Mouse (Mus musculus): ENCODE results near the gene Rai2. TPM values are rescaled to one million over a fixed set of nuclear protein-coding genes. Genes with fewer than 3 reads are reported as not detected.

Rai2 gene
- polyA plus RNA-seq, 1 experiment from 2014 or later = 3.8 TPM

DNA sequence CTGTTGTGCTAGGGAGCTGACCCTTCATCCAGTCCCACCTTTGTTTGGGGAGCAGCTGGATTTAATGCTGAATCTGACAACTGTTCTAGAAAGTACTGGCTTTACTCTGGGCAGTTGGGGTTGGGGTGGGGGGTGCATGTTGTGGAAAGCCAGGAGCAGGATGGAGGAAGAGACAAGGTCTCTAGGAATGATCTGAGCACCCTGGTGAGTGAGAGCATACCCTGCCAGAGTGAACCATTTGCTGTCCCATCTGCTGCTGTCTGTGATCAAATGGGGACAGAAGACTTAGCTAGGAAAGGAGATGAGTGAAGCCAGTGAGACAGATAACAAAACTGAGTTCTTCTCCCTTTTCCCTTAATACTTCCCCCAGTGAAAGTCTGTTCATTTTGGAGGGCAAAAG, 13.2 kb downstream of the Rai2 start:
- no peak overlapping the region for H3K9ac ChIP-seq (ENCODE audit: low read length)
- ATAC-seq (ENCODE audit: low FRiP score) (no peak), DNase-seq (ENCODE audit: low spot score, missing footprints) (no peak)
- peaks cover 27% of the 10 kb centered on the region for H3K27me3 ChIP-seq (ENCODE audit: control insufficient read depth, insufficient read depth, low read length)
- H3K4me2 ChIP-seq = no peak overlapping the region
- H3K36me3 ChIP-seq (ENCODE audit: control insufficient read depth, insufficient read depth, low read length) = no peaks in the 10 kb centered on the region
- no peaks in the 10 kb centered on the region for H3K4me1 ChIP-seq (ENCODE audit: control insufficient read depth, insufficient read depth, low read length)
- no peak overlapping the region for H3K27ac ChIP-seq (ENCODE audit: low read depth, low read length)
- H3K4me3 ChIP-seq (ENCODE audit: low read depth, low read length) = no peak overlapping the region
- no peaks in the 10 kb centered on the region for H3K9me3 ChIP-seq (ENCODE audit: control insufficient read depth, low read length)

DNA sequence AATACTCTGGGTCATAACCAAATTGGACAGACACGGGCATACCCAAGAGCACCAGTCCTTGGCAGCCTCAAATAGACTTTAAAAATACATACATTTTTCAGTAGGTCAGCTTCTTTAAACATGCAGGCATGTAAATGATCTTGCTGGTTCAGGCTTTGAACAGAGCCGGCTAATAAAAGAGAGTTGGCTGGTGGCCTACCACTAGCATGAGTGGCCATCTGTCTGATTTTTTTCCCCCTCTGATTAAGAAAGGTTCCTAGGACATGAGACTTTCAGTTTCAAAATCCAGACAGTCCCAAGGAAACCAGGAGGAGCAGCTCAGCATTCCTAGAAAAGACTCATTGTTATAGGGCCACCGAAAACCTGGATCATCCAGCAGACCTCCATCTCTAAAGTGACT, 15.0 kb downstream of the Rai2 start:
- H3K27me3 ChIP-seq (ENCODE audit: control insufficient read depth, insufficient read depth, low read length) = peaks cover 25% of the 10 kb centered on the region
- no peaks in the 10 kb centered on the region for H3K36me3 ChIP-seq (ENCODE audit: control insufficient read depth, insufficient read depth, low read length)
- no peaks in the 10 kb centered on the region for H3K9me3 ChIP-seq (ENCODE audit: control insufficient read depth, low read length)
- no peak overlapping the region for H3K9ac ChIP-seq (ENCODE audit: low read length)
- H3K4me1 ChIP-seq (ENCODE audit: control insufficient read depth, insufficient read depth, low read length) = no peaks in the 10 kb centered on the region
- 88% methylated on average over 3 of the region's 3 CpGs for WGBS
- no peak overlapping the region for H3K4me3 ChIP-seq (ENCODE audit: low read depth, low read length)
- no peak for DNase-seq (ENCODE audit: low spot score, missing footprints)
- H3K27ac ChIP-seq (ENCODE audit: low read depth, low read length) = no peak overlapping the region
- no peak for ATAC-seq (ENCODE audit: low FRiP score)
- no peak overlapping the region for H3K4me2 ChIP-seq

DNA sequence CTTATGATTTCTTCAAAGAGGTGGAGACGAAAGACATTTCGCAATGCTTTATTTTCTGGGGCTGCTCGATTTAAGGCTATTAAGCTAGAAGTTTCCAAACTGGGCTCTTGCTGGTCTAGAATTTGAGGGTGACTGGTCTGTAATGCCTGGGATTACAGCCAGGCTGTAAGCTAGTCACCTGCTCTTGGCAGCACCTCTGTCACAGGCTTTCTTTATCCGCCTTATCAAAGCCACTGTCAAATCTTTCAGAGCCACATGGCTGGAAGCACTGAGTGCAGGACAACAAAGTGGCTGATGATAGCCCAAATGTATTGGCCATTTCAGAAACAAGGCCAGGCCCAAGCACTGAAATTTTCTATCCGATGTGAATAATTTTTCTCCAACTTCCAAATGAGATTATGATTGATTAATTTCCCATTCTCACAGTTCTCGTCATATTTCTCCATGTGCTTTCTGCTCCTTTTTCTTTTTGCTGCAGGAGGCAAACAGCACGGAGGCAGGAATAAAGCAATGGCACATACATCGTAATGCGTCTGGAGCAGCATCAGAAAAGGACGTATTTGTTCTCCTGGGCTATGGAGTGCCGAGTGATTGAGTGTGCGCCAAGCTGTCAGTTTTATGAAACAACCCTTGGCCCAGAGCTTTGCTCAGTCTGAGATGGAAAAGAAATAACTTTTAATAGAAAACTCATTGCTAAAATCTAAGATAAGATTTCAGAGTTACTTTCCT, 16.9 kb downstream of the Rai2 start:
- WGBS = 92% methylated on average over 12 of the region's 12 CpGs
- DNase-seq (ENCODE audit: low spot score, missing footprints) (no peak), ATAC-seq (ENCODE audit: low FRiP score) (no peak)
- no peaks in the 10 kb centered on the region for H3K4me1 ChIP-seq (ENCODE audit: control insufficient read depth, insufficient read depth, low read length)
- no peaks in the 10 kb centered on the region for H3K9me3 ChIP-seq (ENCODE audit: control insufficient read depth, low read length)
- H3K4me2 ChIP-seq = no peak overlapping the region
- H3K27ac ChIP-seq (ENCODE audit: low read depth, low read length) = no peak overlapping the region
- no peaks in the 10 kb centered on the region for H3K36me3 ChIP-seq (ENCODE audit: control insufficient read depth, insufficient read depth, low read length)
- H3K4me3 ChIP-seq (ENCODE audit: low read depth, low read length) = no peak overlapping the region
- peaks cover 22% of the 10 kb centered on the region for H3K27me3 ChIP-seq (ENCODE audit: control insufficient read depth, insufficient read depth, low read length)
- no peak overlapping the region for H3K9ac ChIP-seq (ENCODE audit: low read length)

- Histone ChIP-seq H3K27me3 (ENCODE audit: control insufficient read depth, insufficient read depth, low read length) (peaks cover 22% of the 10 kb centered on the region), H3K9ac (ENCODE audit: low read length) (no peak overlapping the region), H3K4me2 (no peak overlapping the region), H3K36me3 (ENCODE audit: control insufficient read depth, insufficient read depth, low read length) (no peaks in the 10 kb centered on the region), H3K9me3 (ENCODE audit: control insufficient read depth, low read length) (no peaks in the 10 kb centered on the region), H3K27ac (ENCODE audit: low read depth, low read length) (no peak overlapping the region), H3K4me3 (ENCODE audit: low read depth, low read length) (no peak overlapping the region), H3K4me1 (ENCODE audit: control insufficient read depth, insufficient read depth, low read length) (no peaks in the 10 kb centered on the region)
- WGBS = 89% methylated on average over 4 of the region's 4 CpGs
- DNase-seq (ENCODE audit: low spot score, missing footprints) (no peak), ATAC-seq (ENCODE audit: low FRiP score) (no peak)
These were observed 17.4 kb downstream of the Rai2 start for GRCm38 (mm10) chrX:161734310-161734676.

- H3K36me3 ChIP-seq (ENCODE audit: control insufficient read depth, insufficient read depth, low read length) = no peaks in the 10 kb centered on the region
- WGBS = 88% methylated on average over 1 of the region's 1 CpGs
- ATAC-seq (ENCODE audit: low FRiP score) = no peak
- DNase-seq (ENCODE audit: low spot score, missing footprints) = no peak
- no peak overlapping the region for H3K27ac ChIP-seq (ENCODE audit: low read depth, low read length)
- H3K9ac ChIP-seq (ENCODE audit: low read length) = no peak overlapping the region
- no peak overlapping the region for H3K4me2 ChIP-seq
- no peaks in the 10 kb centered on the region for H3K9me3 ChIP-seq (ENCODE audit: control insufficient read depth, low read length)
- no peaks in the 10 kb centered on the region for H3K4me1 ChIP-seq (ENCODE audit: control insufficient read depth, insufficient read depth, low read length)
- H3K4me3 ChIP-seq (ENCODE audit: low read depth, low read length) = no peak overlapping the region
- peaks cover 22% of the 10 kb centered on the region for H3K27me3 ChIP-seq (ENCODE audit: control insufficient read depth, insufficient read depth, low read length)
These were observed 22.5 kb downstream of the Rai2 start for GRCm38 (mm10) chrX:161739374-161739773.

- Histone ChIP-seq H3K27me3 (ENCODE audit: control insufficient read depth, insufficient read depth, low read length) (peaks cover 21% of the 10 kb centered on the region), H3K9me3 (ENCODE audit: control insufficient read depth, low read length) (no peaks in the 10 kb centered on the region), H3K4me1 (ENCODE audit: control insufficient read depth, insufficient read depth, low read length) (no peaks in the 10 kb centered on the region), H3K27ac (ENCODE audit: low read depth, low read length) (no peak overlapping the region), H3K9ac (ENCODE audit: low read length) (no peak overlapping the region), H3K4me2 (no peak overlapping the region), H3K36me3 (ENCODE audit: control insufficient read depth, insufficient read depth, low read length) (no peaks in the 10 kb centered on the region), H3K4me3 (ENCODE audit: low read depth, low read length) (no peak overlapping the region)
- ATAC-seq (ENCODE audit: low FRiP score) = no peak
- WGBS = 57% methylated on average over 3 of the region's 3 CpGs
- no peak for DNase-seq (ENCODE audit: low spot score, missing footprints)
These were observed 26.2 kb downstream of the Rai2 start for GRCm38 (mm10) chrX:161743080-161743479.

GRCm38 (mm10) chrX:161745296-161745695, 28.4 kb downstream of the Rai2 start:
- Histone ChIP-seq H3K9me3 (ENCODE audit: control insufficient read depth, low read length) (no peaks in the 10 kb centered on the region), H3K27me3 (ENCODE audit: control insufficient read depth, insufficient read depth, low read length) (peaks cover 28% of the 10 kb centered on the region)
- WGBS = 85% methylated on average over 3 of the region's 3 CpGs

DNA sequence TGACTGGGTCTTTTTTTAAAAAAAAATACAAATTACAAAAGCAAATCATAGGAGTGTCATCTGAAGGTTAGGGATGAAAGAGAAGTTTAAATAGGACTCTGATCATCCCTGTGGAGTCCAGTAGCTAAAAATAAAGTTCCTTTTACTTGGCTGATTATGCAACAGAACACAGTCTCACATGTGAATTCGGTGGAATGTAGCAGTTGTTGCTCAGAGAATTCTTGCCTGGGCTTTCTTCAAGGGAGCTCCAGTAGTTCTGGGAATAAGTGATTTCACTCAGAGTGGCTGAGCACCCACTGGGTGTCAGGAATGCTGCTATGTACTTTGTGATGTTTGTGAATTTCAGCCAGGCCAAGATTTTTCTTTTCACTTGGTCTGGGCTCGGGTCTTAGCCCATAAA, 30.5 kb downstream of the Rai2 start:
- H3K27ac ChIP-seq (ENCODE audit: low read depth, low read length) = no peak overlapping the region
- H3K4me3 ChIP-seq (ENCODE audit: low read depth, low read length) = no peak overlapping the region
- H3K4me2 ChIP-seq = no peak overlapping the region
- DNase-seq (ENCODE audit: low spot score, missing footprints) (no peak), ATAC-seq (ENCODE audit: low FRiP score) (no peak)
- H3K9me3 ChIP-seq (ENCODE audit: control insufficient read depth, low read length) = no peaks in the 10 kb centered on the region
- no peaks in the 10 kb centered on the region for H3K36me3 ChIP-seq (ENCODE audit: control insufficient read depth, insufficient read depth, low read length)
- H3K27me3 ChIP-seq (ENCODE audit: control insufficient read depth, insufficient read depth, low read length) = peaks cover 25% of the 10 kb centered on the region
- no peaks in the 10 kb centered on the region for H3K4me1 ChIP-seq (ENCODE audit: control insufficient read depth, insufficient read depth, low read length)
- WGBS = 65% methylated on average over 2 of the region's 2 CpGs
- H3K9ac ChIP-seq (ENCODE audit: low read length) = no peak overlapping the region

More at GRCm38 (mm10) chrX:161745296-161745695, 28.4 kb downstream of the Rai2 start:
- H3K4me3 ChIP-seq (ENCODE audit: low read depth, low read length) = no peak overlapping the region
- ATAC-seq (ENCODE audit: low FRiP score) = no peak
- no peak for DNase-seq (ENCODE audit: low spot score, missing footprints)
- H3K36me3 ChIP-seq (ENCODE audit: control insufficient read depth, insufficient read depth, low read length) = no peaks in the 10 kb centered on the region
- H3K4me1 ChIP-seq (ENCODE audit: control insufficient read depth, insufficient read depth, low read length) = no peaks in the 10 kb centered on the region
- H3K4me2 ChIP-seq = no peak overlapping the region
- no peak overlapping the region for H3K27ac ChIP-seq (ENCODE audit: low read depth, low read length)
- H3K9ac ChIP-seq (ENCODE audit: low read length) = no peak overlapping the region

DNA sequence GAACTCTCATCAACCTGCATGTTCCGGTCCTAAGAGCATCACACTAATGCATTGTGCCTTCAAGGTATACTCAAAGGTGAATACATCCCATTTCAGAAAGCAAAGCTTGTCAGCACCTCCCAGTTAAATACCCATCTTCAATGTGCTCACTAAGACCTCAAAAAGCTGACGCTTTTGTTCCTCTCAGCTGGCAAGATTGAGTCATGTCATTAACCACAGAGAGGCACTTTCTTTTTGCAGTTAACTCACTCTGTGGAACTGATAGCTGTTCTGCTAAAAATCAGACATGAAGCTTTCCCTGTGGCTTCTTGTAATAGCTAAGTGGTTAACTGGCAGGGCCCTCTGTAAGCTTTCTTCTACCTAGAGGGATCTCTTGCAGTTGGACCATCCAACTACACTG, 36.6 kb downstream of the Rai2 start:
- ATAC-seq (ENCODE audit: low FRiP score) (no peak), DNase-seq (ENCODE audit: low spot score, missing footprints) (no peak)
- Histone ChIP-seq H3K4me2 (no peak overlapping the region), H3K4me3 (ENCODE audit: low read depth, low read length) (no peak overlapping the region), H3K27ac (ENCODE audit: low read depth, low read length) (no peak overlapping the region), H3K9ac (ENCODE audit: low read length) (no peak overlapping the region), H3K27me3 (ENCODE audit: control insufficient read depth, insufficient read depth, low read length) (peaks cover 29% of the 10 kb centered on the region), H3K9me3 (ENCODE audit: control insufficient read depth, low read length) (no peaks in the 10 kb centered on the region), H3K4me1 (ENCODE audit: control insufficient read depth, insufficient read depth, low read length) (no peaks in the 10 kb centered on the region), H3K36me3 (ENCODE audit: control insufficient read depth, insufficient read depth, low read length) (no peaks in the 10 kb centered on the region)
- WGBS = 51% methylated on average over 2 of the region's 2 CpGs
